Mouse (Mus musculus) hindbrain, postnatal 0 days (tissue): ENCODE results near the gene Itgb3bp. TPM values are rescaled to one million over a fixed set of nuclear protein-coding genes. Genes with fewer than 3 reads are reported as not detected.

Experiments used
- ATAC-seq: fragments of 200-750 bp; cut with Nextera tagmentation; 2 replicates; pipeline ENCODE4 v1.8.0; 2017; ENCODE audit warnings: mild to moderate bottlenecking, moderate TSS enrichment, moderate library complexity
- DNase-seq: peaks from one replicate; pipeline ENCODE4 v3.0.0-alpha.2; 2015; ENCODE audit warnings: low spot score
- H3K27ac ChIP-seq: fragments of 300-500 bp; sonication (generic); 2 replicates; pipeline ENCODE4 v1.5.1; 2014; ENCODE audit warnings: mild to moderate bottlenecking
- H3K27me3 ChIP-seq: fragments of 300-500 bp; sonication (generic); 2 replicates; pipeline ENCODE4 v1.6.1; 2014; ENCODE audit warnings: low read length, mixed read lengths; ENCODE audit not compliant: insufficient read depth
- H3K36me3 ChIP-seq: fragments of 300-500 bp; sonication (generic); 2 replicates; pipeline ENCODE4 v1.6.1; 2014; ENCODE audit warnings: low read length, mixed read lengths; ENCODE audit not compliant: insufficient read depth
- H3K4me1 ChIP-seq: fragments of 300-500 bp; sonication (generic); 2 replicates; pipeline ENCODE4 v1.6.1; 2014; ENCODE audit warnings: antibody characterized with exemption, low read length, mixed read lengths; ENCODE audit not compliant: insufficient read depth
- H3K4me2 ChIP-seq: fragments of 300-500 bp; sonication (generic); 2 replicates; pipeline ENCODE4 v1.6.1; 2014; ENCODE audit warnings: low read depth, mild to moderate bottlenecking, low read length, moderate library complexity, mixed read lengths
- H3K4me3 ChIP-seq: fragments of 300-500 bp; sonication (generic); 2 replicates; pipeline ENCODE4 v1.5.1; 2014; ENCODE audit warnings: low read length
- H3K9ac ChIP-seq: fragments of 300-500 bp; sonication (generic); replicated peaks from 2 replicates; pipeline ENCODE4 v1.6.1; 2014; ENCODE audit warnings: mild to moderate bottlenecking, low read length, moderate library complexity, mixed read lengths
- H3K9me3 ChIP-seq: fragments of 300-500 bp; sonication (generic); 2 replicates; pipeline ENCODE4 v1.6.1; 2016; ENCODE audit warnings: low read length, mixed read lengths
- CTCF ChIP-seq: IDR thresholded peaks from 2 replicates; pipeline ENCODE4 v1.5.1; 2016; ENCODE audit warnings: antibody characterized with exemption, control low read depth, low read depth
- WGBS: fragments of 180-500 bp; shearing (Covaris S2); extraction: QIAGEN DNeasy Blood & Tissue Kit; methylation state at CpG from one replicate; pipeline ENCODE4 v1.1.7; 2014; 5-methylcytosine and 5-hydroxymethylcytosine counted together
- polyA plus RNA-seq: library from polyadenylated mRNA; unstranded; fragments of >200 nt; fragmentation: Nextera tagmentation; extraction: Ambion mirVana; gene quantifications from 2 replicates; pipeline ENCODE4 v1.2.1, GENCODE M21; 2015
- total RNA-seq: library from RNA; depleted of rRNA; stranded (reverse); fragments of >200 nt; gene quantifications from 2 replicates; pipeline ENCODE4 v1.2.3, GENCODE M21; 2014; rRNA removed

Itgb3bp gene
- total and polyA plus RNA-seq, 2 experiments from 2014 or later, result 2.8 to 12.7 TPM

DNA sequence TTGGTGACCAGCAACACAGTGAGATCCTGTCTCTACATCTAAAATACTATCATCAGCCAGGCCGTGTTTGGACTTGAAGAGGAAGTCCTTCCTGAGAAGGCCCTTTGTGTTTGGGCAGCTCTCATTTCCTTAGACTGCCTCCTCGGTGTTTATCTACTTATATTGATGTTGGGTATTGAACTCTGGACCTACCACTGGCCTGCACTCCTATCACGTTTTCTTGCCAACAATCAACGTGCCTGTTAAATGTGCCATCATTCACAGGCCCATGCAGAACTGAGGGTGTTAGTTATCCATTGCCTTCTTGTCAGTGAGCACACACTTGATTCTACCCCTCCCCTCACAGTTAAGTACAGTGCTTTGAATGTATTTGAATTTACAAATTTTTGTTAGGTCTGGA lies 211.7 kb downstream of the Itgb3bp start:
- no peaks in the 10 kb centered on the region for H3K9me3 ChIP-seq
- WGBS, result 80% methylated on average over 4 of the region's 4 CpGs
- no peak overlapping the region for H3K9ac ChIP-seq
- ATAC-seq, result no peak
- H3K36me3 ChIP-seq, result no peaks in the 10 kb centered on the region
- H3K4me3 ChIP-seq, result no peak overlapping the region
- H3K27me3 ChIP-seq, result no peaks in the 10 kb centered on the region
- H3K4me2 ChIP-seq, result no peak overlapping the region
- no peak overlapping the region for H3K27ac ChIP-seq
- TF ChIP-seq CTCF, result no peak
- DNase-seq, result no peak
- H3K4me1 ChIP-seq, result no peaks in the 10 kb centered on the region; the same call in 1 of the 2 replicates

DNA sequence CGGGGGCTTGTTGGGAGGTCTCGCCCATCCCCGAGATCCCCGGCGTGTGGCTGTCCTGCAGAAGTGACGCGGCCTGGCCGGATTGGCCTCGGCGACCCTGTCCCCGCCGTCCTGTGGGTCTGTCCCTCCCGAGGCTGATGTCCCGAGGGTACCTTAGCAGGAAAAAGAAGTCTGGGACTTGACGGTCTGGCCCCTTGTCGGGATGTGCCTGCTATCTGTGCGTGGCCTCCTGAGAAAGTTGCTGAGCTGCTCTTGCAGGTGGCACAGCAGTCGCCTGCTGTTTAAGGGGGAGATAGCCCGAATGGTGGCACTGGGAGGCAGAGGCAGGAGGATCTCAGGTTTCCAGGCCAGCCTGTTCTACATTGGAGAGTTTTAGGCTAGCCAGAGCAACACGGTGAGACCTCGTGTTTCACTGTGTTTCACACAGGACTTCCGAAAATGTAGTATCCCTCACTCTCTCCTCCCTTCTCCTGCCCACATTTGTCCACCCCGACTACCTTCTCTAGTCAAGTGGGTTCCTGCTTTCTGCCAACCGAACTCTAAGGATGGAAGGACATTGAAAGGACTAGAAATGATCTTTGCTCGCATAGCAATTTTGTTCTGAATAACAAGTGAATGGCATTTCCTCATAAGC lies 213.7 kb downstream of the Itgb3bp start:
- no peak; the same call in 1 of the 2 replicates for ATAC-seq
- 25% methylated on average over 25 of the region's 25 CpGs for WGBS
- TF ChIP-seq CTCF, result no peak

More for the DNA sequence above, 213.7 kb downstream of the Itgb3bp start:
- peak overlapping the region; percentile 66 for H3K4me2 ChIP-seq
- no peaks in the 10 kb centered on the region; the same call in 1 of the 2 replicates for H3K4me1 ChIP-seq
- peak overlapping the region; percentile 75 for H3K9ac ChIP-seq
- no peaks in the 10 kb centered on the region for H3K27me3 ChIP-seq
- peak overlapping the region; percentile 67 for H3K4me3 ChIP-seq
- no peaks in the 10 kb centered on the region for H3K9me3 ChIP-seq
- DNase-seq, result no peak
- no peaks in the 10 kb centered on the region for H3K36me3 ChIP-seq
- H3K27ac ChIP-seq, result peak overlapping the region; percentile 52

Other genes with a start within 250 kb of the Itgb3bp start
- 20.7 and 41.8 TPM in 2 replicates for gene Alg6, start 214.1 kb downstream of the Itgb3bp start, total RNA-seq
- gene Alg6, start 214.1 kb downstream of the Itgb3bp start, polyA plus RNA-seq, result 14.8 and 14.9 TPM in 2 replicates
- 9.8 and 112 TPM in 2 replicates for gene Efcab7, start 100.6 kb downstream of the Itgb3bp start, total RNA-seq
- gene Efcab7, start 100.6 kb downstream of the Itgb3bp start, polyA plus RNA-seq, result 9.2 and 10.3 TPM in 2 replicates
- 124 and 125 TPM in 2 replicates for gene Pgm1, start 399 bp downstream of the Itgb3bp start, total RNA-seq
- 125 and 128 TPM in 2 replicates for gene Pgm1, start 399 bp downstream of the Itgb3bp start, polyA plus RNA-seq
- gene Ror1, start 166.0 kb upstream of the Itgb3bp start, total RNA-seq, result 5.4 and 5.8 TPM in 2 replicates
- 1.9 and 2.0 TPM in 2 replicates for gene Ror1, start 166.0 kb upstream of the Itgb3bp start, polyA plus RNA-seq